8 mouse cellular contexts compared by ENCODE assay signal in the genomic region with DNA sequence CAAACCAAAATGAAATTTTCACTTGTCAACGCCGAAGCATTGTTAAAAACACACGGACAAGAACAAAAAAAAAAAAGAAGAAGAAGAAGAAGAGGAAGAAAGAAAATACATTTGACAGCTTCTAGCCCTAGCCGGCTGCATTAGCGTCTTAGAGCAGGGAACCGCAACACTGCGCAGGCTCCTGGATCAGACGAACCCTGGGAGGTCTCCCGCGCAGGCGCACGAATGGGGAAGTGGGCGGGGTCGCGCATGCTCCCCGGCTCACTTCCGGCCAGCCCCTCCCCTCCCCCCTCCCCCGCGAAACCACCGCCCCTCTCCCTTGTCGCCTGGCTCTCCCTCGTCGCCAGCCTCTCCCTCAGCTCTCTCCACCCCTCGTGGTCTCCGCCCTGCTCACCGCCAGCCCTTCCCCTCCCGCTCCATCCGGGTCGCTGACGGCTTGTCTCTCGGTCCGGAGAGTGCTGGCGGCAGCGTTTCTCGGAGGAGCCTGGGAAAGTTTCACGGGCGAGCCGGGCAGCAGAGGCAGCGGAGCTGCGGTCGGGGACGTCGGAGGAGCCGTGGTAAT. TPM values are rescaled to one million over a fixed set of nuclear protein-coding genes. Genes with fewer than 3 reads are reported as not detected.
DNase-seq lines count a peak whose midpoint lies in the region; ATAC-seq and TF ChIP-seq lines count a peak whose summit lies in the region.

Gene Herc4, plus strand, starts transcription at position 318 of the 562 bp plus-strand sequence.

- no peak for TF ChIP-seq CTCF in kidney, postnatal 0 days (IDR thresholded peaks at IDR 0.05; ENCODE audit: low read depth)

- H3K27ac ChIP-seq in heart, embryonic 12.5 days (ENCODE audit: poor library complexity, severe bottlenecking), result peak within 1 kb of the TSS; percentile 96
- peak within 1 kb of the TSS; percentile 98 for H3K27ac ChIP-seq in kidney, postnatal 0 days
- peak within 1 kb of the TSS; percentile 91 for H3K27ac ChIP-seq in liver, embryonic 11.5 days (ENCODE audit: low read depth, low read length)
- peak within 1 kb of the TSS; percentile 97 for H3K27ac ChIP-seq in stomach, embryonic 14.5 days (ENCODE audit: low read length)

- H3K4me2 ChIP-seq in heart, embryonic 12.5 days, result peak within 1 kb of the TSS; percentile 68
- peak within 1 kb of the TSS; percentile 64 for H3K4me2 ChIP-seq in kidney, postnatal 0 days (ENCODE audit: low read length)
- H3K4me2 ChIP-seq in liver, embryonic 11.5 days, result peak within 1 kb of the TSS; percentile 87
- H3K4me2 ChIP-seq in stomach, embryonic 14.5 days (replicated peaks; ENCODE audit: low read depth, low read length), result peak within 1 kb of the TSS; percentile 62

- peaks cover 11% of the 10 kb centered on the region for H3K36me3 ChIP-seq in heart, embryonic 12.5 days
- no peaks in the 10 kb centered on the region for H3K36me3 ChIP-seq in kidney, postnatal 0 days (ENCODE audit: insufficient read depth, low read length)
- peaks cover 4% of the 10 kb centered on the region; the same call in 1 of the 2 replicates for H3K36me3 ChIP-seq in liver, embryonic 11.5 days (ENCODE audit: control insufficient read depth, insufficient read depth, low read length)
- H3K36me3 ChIP-seq in stomach, embryonic 14.5 days (ENCODE audit: control insufficient read depth, insufficient read depth, low read length), result no peaks in the 10 kb centered on the region

- DNase-seq in CD4-positive helper T cell, adult 2 months (ENCODE audit: low read depth, low spot score), result peak; percentile 96
- peak; percentile 89 for DNase-seq in brain, embryonic 18.5 days (ENCODE audit: low read depth, low spot score)
- DNase-seq in kidney, postnatal 0 days (ENCODE audit: low spot score), result peak; percentile 99
- DNase-seq in liver, embryonic 11.5 days (ENCODE audit: low spot score), result peak; percentile 96
- DNase-seq in naive thymus-derived CD4-positive, alpha-beta T cell, adult 2 months (ENCODE audit: low read depth), result peak; percentile 97

- H3K4me3 ChIP-seq in heart, embryonic 12.5 days, result peak within 1 kb of the TSS; percentile 96
- H3K4me3 ChIP-seq in kidney, postnatal 0 days (replicated peaks; ENCODE audit: low read depth, low read length), result peak within 1 kb of the TSS; percentile 90
- H3K4me3 ChIP-seq in liver, embryonic 11.5 days (ENCODE audit: low read depth, low read length), result peak within 1 kb of the TSS; percentile 76
- H3K4me3 ChIP-seq in stomach, embryonic 14.5 days (ENCODE audit: low read depth, low read length), result peak within 1 kb of the TSS; percentile 97

- H3K9ac ChIP-seq in heart, embryonic 12.5 days, result peak within 1 kb of the TSS; percentile 97
- peak within 1 kb of the TSS; percentile 92 for H3K9ac ChIP-seq in kidney, postnatal 0 days (ENCODE audit: low read depth, low read length)
- H3K9ac ChIP-seq in liver, embryonic 11.5 days (ENCODE audit: low read depth, low read length), result peak within 1 kb of the TSS; percentile 78
- H3K9ac ChIP-seq in stomach, embryonic 14.5 days (replicated peaks; ENCODE audit: low read depth, low read length), result peak within 1 kb of the TSS; percentile 94

- peak; percentile 95 for ATAC-seq in erythroid progenitor cell, adult 5-6 weeks (replicated peaks; ENCODE audit: low FRiP score, poor library complexity, severe bottlenecking)
- peak; percentile 99 for ATAC-seq in heart, embryonic 12.5 days (ENCODE audit: insufficient number of reproducible peaks, low FRiP score)
- peak; percentile 100 for ATAC-seq in kidney, postnatal 0 days (replicated peaks; ENCODE audit: low FRiP score, low read depth)
- peak; percentile 99 for ATAC-seq in liver, embryonic 11.5 days (replicated peaks; ENCODE audit: low FRiP score)
- ATAC-seq in stomach, embryonic 14.5 days (ENCODE audit: insufficient number of reproducible peaks, insufficient read depth, low FRiP score, low read depth), result peak; percentile 100

- 0% methylated on average over 44 of the region's 44 CpGs for WGBS in heart, embryonic 12.5 days
- under 1% methylated on average over 43 of the region's 44 CpGs for WGBS in kidney, postnatal 0 days
- under 1% methylated on average over 44 of the region's 44 CpGs for WGBS in liver, embryonic 11.5 days
- WGBS in stomach, embryonic 14.5 days, result under 1% methylated on average over 42 of the region's 44 CpGs

- H3K4me1 ChIP-seq in heart, embryonic 12.5 days (replicated peaks), result peaks cover 12% of the 10 kb centered on the region
- H3K4me1 ChIP-seq in kidney, postnatal 0 days (replicated peaks; ENCODE audit: insufficient read depth, low read length), result peaks cover 9% of the 10 kb centered on the region; the same call in 1 of the 2 replicates
- H3K4me1 ChIP-seq in liver, embryonic 11.5 days (replicated peaks; ENCODE audit: control insufficient read depth, insufficient read depth, low read length), result peaks cover 5% of the 10 kb centered on the region; the same call in 1 of the 2 replicates
- 0 out of 2 replicates have a peak, but pooled peaks cover 6% of the 10 kb centered on the region for H3K4me1 ChIP-seq in stomach, embryonic 14.5 days (ENCODE audit: control insufficient read depth, insufficient read depth, low read length)

- no peaks in the 10 kb centered on the region for H3K9me3 ChIP-seq in heart, embryonic 12.5 days (replicated peaks)
- H3K9me3 ChIP-seq in kidney, postnatal 0 days (replicated peaks; ENCODE audit: low read length), result no peaks in the 10 kb centered on the region
- no peaks in the 10 kb centered on the region for H3K9me3 ChIP-seq in liver, embryonic 11.5 days (ENCODE audit: control insufficient read depth, low read length)
- H3K9me3 ChIP-seq in stomach, embryonic 14.5 days (ENCODE audit: control insufficient read depth, low read depth, low read length), result no peaks in the 10 kb centered on the region

- 0 out of 2 replicates have a peak, but pooled peaks cover 4% of the 10 kb centered on the region for H3K27me3 ChIP-seq in heart, embryonic 12.5 days (replicated peaks)
- H3K27me3 ChIP-seq in kidney, postnatal 0 days (ENCODE audit: insufficient read depth, low read length), result no peaks in the 10 kb centered on the region
- H3K27me3 ChIP-seq in liver, embryonic 11.5 days (replicated peaks; ENCODE audit: control insufficient read depth, insufficient read depth, low read length), result no peaks in the 10 kb centered on the region
- no peaks in the 10 kb centered on the region for H3K27me3 ChIP-seq in stomach, embryonic 14.5 days (ENCODE audit: control insufficient read depth, insufficient read depth, low read length)

RNA-seq across cellular contexts. Expression of gene Herc4, which starts in this region (rescaled TPM):
- total RNA-seq in erythroid progenitor cell, adult 5-6 weeks (2015; ENCODE audit: low replicate concordance), result 106 and 130 TPM in 2 replicates
- 96.5 and 100 TPM in 2 replicates for total RNA-seq in erythroid progenitor cell, adult 5-6 weeks (2017; ENCODE audit: low replicate concordance)
- 29.9 and 32.1 TPM in 2 replicates for polyA plus RNA-seq in heart, embryonic 12.5 days (2016; fragmentation: Nextera tagmentation; extraction: Ambion mirVana)
- 27.0 and 28.1 TPM in 2 replicates for polyA plus RNA-seq in kidney, postnatal 0 days (2015; fragmentation: Nextera tagmentation; extraction: Ambion mirVana)
- 46.1 and 48.8 TPM in 2 replicates for polyA plus RNA-seq in liver, embryonic 11.5 days (2014; fragmentation: Nextera tagmentation; extraction: Ambion mirVana)
- 48.6 and 49.1 TPM in 2 replicates for polyA plus RNA-seq in stomach, embryonic 14.5 days (2014; fragmentation: Nextera tagmentation; extraction: Ambion mirVana)

Comparison
In these comparisons a context has a peak if more than half of its experiments do, and no peak if none do; other contexts are left out.
1. Peak in every context shown above with its lines: DNase-seq, ATAC-seq, H3K4me3 ChIP-seq and H3K27ac ChIP-seq.